Mouse (Mus musculus) testis, adult 2 months (tissue): ENCODE results near the gene Ghr.

Source experiments
- CTCF ChIP-seq: fragments of 200-500 bp; IDR thresholded peaks from 2 replicates; pipeline ENCODE4 v1.5.1; 2012; ENCODE audit warnings: low read depth, mild to moderate bottlenecking, inconsistent platforms, low read length, moderate library complexity; ENCODE audit not compliant: control insufficient read depth, insufficient read depth, insufficient replicate concordance
- POLR2A ChIP-seq: fragments of 200-500 bp; IDR thresholded peaks from 2 replicates; pipeline ENCODE4 v1.6.1; 2012; ENCODE audit warnings: low read depth, mild to moderate bottlenecking, inconsistent platforms, low read length, moderate library complexity; ENCODE audit not compliant: control insufficient read depth

DNA sequence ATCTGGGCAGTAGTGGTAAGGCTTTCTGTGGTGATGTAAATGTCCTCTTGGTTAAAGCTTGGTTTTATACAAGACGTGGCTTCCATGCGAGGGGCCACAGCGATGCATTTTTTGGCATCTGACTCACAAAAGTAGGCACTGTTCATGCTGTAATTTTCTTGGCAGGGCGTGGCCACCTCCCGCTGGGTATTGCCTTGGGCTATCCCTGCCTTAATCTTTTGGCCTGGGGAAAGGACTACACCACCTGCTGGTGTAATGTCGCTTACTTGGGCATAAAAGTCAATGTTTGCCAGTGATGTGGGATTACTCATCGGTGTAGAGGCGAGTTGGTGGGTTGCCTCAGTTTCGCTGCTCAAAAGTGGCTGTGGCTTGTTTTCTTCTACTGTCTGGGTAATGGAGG lies 263.4 kb downstream of the Ghr start:
- TF ChIP-seq CTCF (no peak), POLR2A (no peak)
